Mouse (Mus musculus) G1E-ER4 (cell line): ENCODE measurements around the gene 4930455H04Rik. TPM values are rescaled to one million over a fixed set of nuclear protein-coding genes. Genes with fewer than 3 reads are reported as not detected.

Source experiments
- GATA1 ChIP-seq: IDR thresholded peaks from one replicate; pipeline ENCODE4 v1.8.0; 2012; ENCODE audit warnings: low read length, inconsistent platforms
- polyA plus RNA-seq: library from polyadenylated mRNA; stranded (reverse); fragments of >175 nt; gene quantifications from 2 replicates; pipeline ENCODE4 v1.2.3, GENCODE M21; 2012

Gene 4930455H04Rik
- polyA plus RNA-seq: not detected in 2 replicates

- no peak for TF ChIP-seq GATA1
These were observed at the start of gene 4930455H04Rik for GRCm38 (mm10) chr3:116967967-116968366. Gene 4930455H04Rik, plus strand, starts transcription at chr3:116968267.

- no peak for TF ChIP-seq GATA1
These were observed 46.5 kb upstream of the 4930455H04Rik start for GRCm38 (mm10) chr3:116921535-116921934.

GRCm38 (mm10) chr3:116923042-116923441 lies 45.0 kb upstream of the 4930455H04Rik start:
- TF ChIP-seq GATA1: no peak

DNA sequence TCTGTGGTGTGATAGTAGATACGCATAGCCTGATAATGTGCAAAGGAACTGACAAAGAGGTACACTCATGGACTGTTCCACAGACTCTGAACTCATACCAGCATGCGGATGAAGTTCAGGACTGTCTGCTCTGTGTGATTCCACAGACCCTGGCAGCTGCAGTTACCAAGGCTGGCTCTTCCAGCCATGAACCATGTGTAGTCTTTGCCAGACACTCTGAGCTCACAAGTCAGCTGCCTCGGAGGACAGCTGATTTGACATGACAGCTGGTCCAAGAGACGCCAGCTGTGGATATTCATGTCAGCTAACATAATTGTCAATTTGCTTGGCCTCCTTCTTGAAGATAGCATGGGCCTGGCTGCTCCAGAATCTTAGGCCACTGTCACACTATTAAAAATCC lies 39.1 kb upstream of the 4930455H04Rik start:
- TF ChIP-seq GATA1: no peak

DNA sequence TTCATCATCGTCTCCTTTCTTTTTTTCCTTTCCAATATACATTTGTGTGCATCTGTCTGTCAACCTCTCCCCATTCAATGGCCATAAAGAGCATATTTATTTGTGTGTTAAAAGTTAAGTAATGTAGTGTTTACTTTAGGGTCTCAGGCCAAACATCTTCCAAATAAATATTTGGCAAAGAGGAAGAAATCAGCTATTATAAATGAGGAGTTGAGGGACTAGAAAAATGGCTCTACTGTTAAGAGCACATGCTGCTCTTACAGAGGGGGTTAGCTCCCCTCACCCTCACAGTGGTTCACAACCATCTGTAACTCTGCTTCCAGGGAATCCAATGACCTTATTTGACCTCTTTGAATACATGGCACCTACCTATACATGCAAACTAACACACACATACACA lies 34.9 kb upstream of the 4930455H04Rik start:
- no peak for TF ChIP-seq GATA1

GRCm38 (mm10) chr3:116936934-116937691 lies 31.0 kb upstream of the 4930455H04Rik start:
- TF ChIP-seq GATA1: no peak

GRCm38 (mm10) chr3:116940804-116941558 lies 27.1 kb upstream of the 4930455H04Rik start:
- no peak for TF ChIP-seq GATA1

- TF ChIP-seq GATA1: no peak
These were observed 26.4 kb upstream of the 4930455H04Rik start for GRCm38 (mm10) chr3:116941559-116942117.

GRCm38 (mm10) chr3:116942751-116943150 lies 25.3 kb upstream of the 4930455H04Rik start:
- TF ChIP-seq GATA1: no peak

- TF ChIP-seq GATA1: no peak
These were observed 24.6 kb upstream of the 4930455H04Rik start for GRCm38 (mm10) chr3:116943422-116943821.

DNA sequence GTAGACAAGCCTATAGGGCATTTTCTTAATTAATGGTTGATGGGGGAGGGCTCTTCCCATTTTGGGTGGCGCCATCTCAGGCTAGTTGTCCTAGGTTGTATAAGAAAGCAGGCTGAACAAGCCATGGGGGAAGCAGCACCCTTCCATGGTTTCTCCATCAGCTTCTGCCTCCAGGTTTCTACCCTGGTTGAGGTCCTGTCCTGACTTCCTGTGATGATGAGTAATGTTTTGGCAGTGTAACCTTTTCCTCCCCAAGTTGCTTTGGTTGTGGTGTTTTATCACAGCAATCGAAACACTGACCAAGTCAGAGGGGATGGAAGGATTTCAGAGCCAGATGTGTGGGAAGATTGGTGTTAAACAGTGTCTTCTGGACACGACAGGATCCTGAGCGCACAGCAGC lies 21.6 kb upstream of the 4930455H04Rik start:
- TF ChIP-seq GATA1: no peak

DNA sequence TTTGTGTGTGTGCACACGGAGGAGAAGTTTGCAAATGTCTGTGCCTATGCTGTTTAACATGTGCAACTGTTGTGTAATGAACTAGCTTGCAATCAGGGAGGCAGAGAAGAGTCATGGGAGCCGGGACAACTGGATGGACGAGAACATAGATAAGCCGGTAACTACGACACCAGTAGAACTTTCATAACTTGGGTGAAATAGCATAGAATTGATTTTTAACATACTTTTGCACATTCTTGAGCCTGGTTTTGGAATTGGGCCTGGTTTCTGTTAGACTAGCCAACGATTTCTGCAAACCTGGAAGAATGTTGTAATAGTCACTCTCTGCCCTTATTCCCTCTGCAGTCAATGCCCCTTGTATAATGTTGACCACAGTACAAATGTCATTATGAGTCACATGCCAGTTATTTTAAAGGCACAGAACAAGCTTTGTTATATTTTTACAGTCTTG lies 17.4 kb upstream of the 4930455H04Rik start:
- TF ChIP-seq GATA1: no peak

DNA sequence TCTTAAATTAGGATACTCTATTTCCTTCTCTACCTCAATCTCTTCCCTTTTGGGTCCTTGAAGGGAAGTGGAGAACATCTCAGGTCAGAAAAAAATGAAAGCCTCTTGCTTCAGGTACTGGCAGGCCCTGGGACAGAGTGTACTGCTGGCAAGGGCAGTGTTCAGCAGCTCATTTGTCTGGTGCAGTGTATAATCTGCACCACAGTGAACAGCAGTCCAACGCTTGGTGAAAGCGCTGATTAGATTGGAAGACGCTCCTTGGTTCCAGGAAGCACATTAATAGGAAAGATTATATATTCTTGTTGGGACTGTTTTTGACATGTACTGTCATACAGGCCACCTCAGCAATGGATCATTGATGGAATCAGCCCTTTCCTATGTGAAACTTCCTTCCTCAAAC lies 16.6 kb upstream of the 4930455H04Rik start:
- TF ChIP-seq GATA1: no peak

GRCm38 (mm10) chr3:116952242-116952899 lies 15.7 kb upstream of the 4930455H04Rik start:
- TF ChIP-seq GATA1: no peak

GRCm38 (mm10) chr3:116953366-116953765 lies 14.7 kb upstream of the 4930455H04Rik start:
- TF ChIP-seq GATA1: no peak

DNA sequence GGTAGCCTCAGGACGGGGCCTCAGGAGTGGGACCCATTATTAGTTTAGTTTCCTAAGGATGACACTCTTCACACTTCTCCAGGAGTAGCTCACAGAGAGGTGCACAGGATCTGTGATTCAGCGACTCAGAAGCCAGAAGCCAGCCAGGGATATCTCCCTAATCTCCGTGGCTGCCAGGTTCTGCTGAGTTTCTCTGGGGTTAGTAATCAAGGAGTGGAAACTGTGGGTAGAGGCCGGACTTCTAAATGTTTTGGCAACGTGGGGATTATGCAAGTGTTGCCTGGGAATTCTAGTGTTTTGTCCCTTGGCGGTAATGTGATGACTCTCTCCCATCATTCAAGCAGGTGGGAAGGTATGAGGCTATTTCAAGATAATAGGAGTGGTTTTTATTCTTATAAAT lies 13.0 kb upstream of the 4930455H04Rik start:
- no peak for TF ChIP-seq GATA1
